Mouse (Mus musculus) myocyte (in vitro differentiated cells): ENCODE results near the gene Phf21a. TPM values are rescaled to one million over a fixed set of nuclear protein-coding genes. Genes with fewer than 3 reads are reported as not detected.

Experiments used
- H3K27me3 ChIP-seq: one replicate; pipeline ENCODE4 v1.6.1; 2011; ENCODE audit not compliant: control insufficient read depth, insufficient read depth, insufficient read length
- H3K36me3 ChIP-seq: one replicate; pipeline ENCODE4 v1.6.1; 2011; ENCODE audit not compliant: control insufficient read depth, insufficient read depth
- H3K4me2 ChIP-seq: one replicate; pipeline ENCODE4 v1.6.1; 2011; ENCODE audit warnings: low read depth, control low read depth
- H3K4me3 ChIP-seq: one replicate; pipeline ENCODE4 v1.5.1; 2011; ENCODE audit warnings: mild to moderate bottlenecking, control low read depth, moderate library complexity
- H3K79me2 ChIP-seq: one replicate; pipeline ENCODE4 v1.6.1; 2011; ENCODE audit not compliant: control insufficient read depth, insufficient read depth
- H3ac ChIP-seq: one replicate; pipeline ENCODE4 v1.6.1; 2011; ENCODE audit not compliant: control insufficient read depth, insufficient read length
- CEBPB ChIP-seq: IDR thresholded peaks from 2 replicates; pipeline ENCODE4 v1.6.1; 2011; ENCODE audit warnings: mild to moderate bottlenecking, moderate library complexity; ENCODE audit not compliant: poor library complexity, insufficient read depth, severe bottlenecking
- E2F4 ChIP-seq: IDR thresholded peaks from one replicate; pipeline ENCODE4 v1.6.1; 2011; ENCODE audit warnings: mild to moderate bottlenecking, control low read depth, moderate library complexity; ENCODE audit not compliant: insufficient read depth
- MAX ChIP-seq: IDR thresholded peaks from one replicate; pipeline ENCODE4 v1.6.1; 2011; ENCODE audit warnings: low read depth, mild to moderate bottlenecking, control low read depth
- MYOD1 ChIP-seq, 3 experiments: IDR thresholded peaks; one replicate each; pipeline ENCODE4 v1.6.1; 2011; ENCODE audit warnings: control low read depth in 2 of 3, low read depth in 2 of 3, mild to moderate bottlenecking in 2 of 3, moderate library complexity in 1 of 3; ENCODE audit not compliant: insufficient read length in 2 of 3, control insufficient read depth in 1 of 3
- MYOG ChIP-seq, 3 experiments: IDR thresholded peaks; one replicate each; pipeline ENCODE4 v1.6.1; 2011; ENCODE audit warnings: control low read depth in 2 of 3, low read depth in 2 of 3, mild to moderate bottlenecking in 2 of 3; ENCODE audit not compliant: insufficient read length in 2 of 3, control insufficient read depth in 1 of 3, insufficient read depth in 1 of 3
- POLR2A ChIP-seq: IDR thresholded peaks from one replicate; pipeline ENCODE4 v1.6.1; 2011; ENCODE audit warnings: low read depth, mild to moderate bottlenecking, control low read depth, moderate library complexity; ENCODE audit not compliant: insufficient read length
- POLR2AphosphoS2 ChIP-seq: IDR thresholded peaks from one replicate; pipeline ENCODE4 v1.6.1; 2011; ENCODE audit warnings: low read depth, control low read depth; ENCODE audit not compliant: insufficient read length
- REST ChIP-seq: IDR thresholded peaks from one replicate; pipeline ENCODE4 v1.6.1; 2011; ENCODE audit warnings: mild to moderate bottlenecking, control low read depth, moderate library complexity; ENCODE audit not compliant: insufficient read depth, insufficient read length
- SRF ChIP-seq: IDR thresholded peaks from one replicate; pipeline ENCODE4 v1.6.1; 2011; ENCODE audit warnings: low read depth; ENCODE audit not compliant: control insufficient read depth, insufficient read length
- TCF12 ChIP-seq: IDR thresholded peaks from one replicate; pipeline ENCODE4 v1.6.1; 2011; ENCODE audit warnings: mild to moderate bottlenecking, control low read depth; ENCODE audit not compliant: poor library complexity, insufficient read depth, severe bottlenecking
- TCF3 ChIP-seq: IDR thresholded peaks from one replicate; pipeline ENCODE4 v1.6.1; 2011; ENCODE audit warnings: low read depth, control low read depth; ENCODE audit not compliant: insufficient read length
- USF1 ChIP-seq: IDR thresholded peaks from one replicate; pipeline ENCODE4 v1.6.1; 2011; ENCODE audit warnings: low read depth, mild to moderate bottlenecking, control low read depth, moderate library complexity
- polyA plus RNA-seq: library from polyadenylated mRNA; unstranded; fragments of >200 nt; fragmentation: generic; extraction: Trizol; gene quantifications from one replicate; pipeline ENCODE4 v1.2.1, GENCODE M21; 2012; ENCODE audit warnings: missing spikeins

Gene Phf21a
- polyA plus RNA-seq, 1 experiment = 14.7 TPM

DNA sequence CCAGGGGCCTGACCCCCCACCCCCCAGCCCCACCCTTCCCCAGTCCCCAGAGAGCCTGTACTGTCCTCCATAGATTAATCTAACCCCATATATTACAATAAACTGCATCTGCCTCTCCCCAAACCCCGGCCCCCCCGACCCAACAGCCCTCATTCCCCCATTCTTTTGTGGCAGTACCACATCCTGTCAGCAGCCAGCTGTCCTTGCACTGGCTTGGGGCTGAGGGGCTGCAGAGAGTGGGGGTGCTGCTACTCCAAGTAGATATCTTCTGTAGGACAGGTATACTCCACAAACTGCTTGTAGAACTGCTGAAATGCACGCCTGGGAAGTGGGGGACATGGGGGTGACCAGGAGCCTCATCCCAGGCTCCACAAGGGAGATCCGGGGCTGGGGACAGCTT lies 291.2 kb downstream of the Phf21a start:
- H3K4me3 ChIP-seq = no peak overlapping the region
- TF ChIP-seq POLR2AphosphoS2 (no peak), MYOG (IDR thresholded peaks at IDR 0.05; ENCODE audit: control insufficient read depth in 1 of 3, insufficient read depth in 1 of 3, insufficient read length in 2 of 3, low read depth in 2 of 3) (no peak), CEBPB (no peak), E2F4 (no peak), REST (no peak), POLR2A (no peak), USF1 (no peak), MAX (no peak), MYOD1 (IDR thresholded peaks at IDR 0.05; ENCODE audit: control insufficient read depth in 1 of 3, insufficient read length in 2 of 3, low read depth in 2 of 3) (no peak), TCF3 (no peak), TCF12 (no peak)
- no peaks in the 10 kb centered on the region for H3K27me3 ChIP-seq
- no peak overlapping the region for H3ac ChIP-seq
- no peaks in the 10 kb centered on the region for H3K79me2 ChIP-seq
- H3K4me2 ChIP-seq = no peak overlapping the region
- peaks cover 3% of the 10 kb centered on the region for H3K36me3 ChIP-seq

DNA sequence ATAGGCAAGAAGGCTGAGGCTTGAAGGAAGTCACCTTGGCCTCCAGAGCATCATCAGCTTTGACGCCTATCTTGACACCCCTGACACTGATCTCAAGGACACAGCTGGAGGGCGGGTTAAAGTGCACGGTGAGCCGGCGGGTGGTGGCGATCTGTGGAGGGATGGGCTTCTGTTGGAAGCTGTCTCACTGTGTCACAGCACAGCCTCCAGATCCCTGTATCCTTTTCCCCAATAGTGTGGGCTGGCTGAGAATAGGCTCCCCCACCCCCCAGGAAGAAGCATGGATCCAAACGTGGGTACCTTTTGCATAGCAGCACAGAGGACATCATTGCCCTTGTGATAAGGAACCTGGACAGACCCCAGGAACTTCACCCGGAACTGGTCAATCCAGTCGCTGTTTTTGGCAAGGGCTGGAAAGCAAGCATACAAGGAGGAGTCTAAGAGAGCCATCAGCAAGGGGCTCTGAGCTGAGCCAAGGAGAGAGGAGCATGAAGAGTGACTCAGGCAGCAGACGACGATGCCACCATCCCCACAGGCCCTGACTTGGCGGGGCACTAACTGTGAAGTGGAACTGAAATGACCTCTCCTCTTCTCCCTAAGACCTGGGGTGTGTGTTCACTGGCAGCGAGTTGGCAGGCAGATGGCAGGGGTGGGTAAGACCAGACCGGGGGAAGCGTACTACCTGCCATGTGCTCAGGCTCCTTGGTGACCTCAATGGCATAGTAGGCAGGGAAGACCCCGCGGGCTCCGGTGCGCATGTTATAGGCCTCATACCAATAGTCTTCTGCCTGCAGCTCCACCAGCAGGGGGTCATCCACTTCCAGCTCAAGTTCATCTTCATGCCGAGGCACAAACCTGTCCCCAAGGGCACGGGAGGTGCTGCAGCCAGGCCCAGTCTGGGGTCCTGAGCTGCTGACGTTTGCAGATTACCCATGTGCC lies 292.5 kb downstream of the Phf21a start:
- H3K27me3 ChIP-seq = no peaks in the 10 kb centered on the region
- no peak overlapping the region for H3ac ChIP-seq
- no peaks in the 10 kb centered on the region for H3K79me2 ChIP-seq
- TF ChIP-seq POLR2AphosphoS2 = peak; percentile 33
- no peak for TF ChIP-seq E2F4
- H3K36me3 ChIP-seq = no peaks in the 10 kb centered on the region
- H3K4me3 ChIP-seq = no peak overlapping the region
- H3K4me2 ChIP-seq = no peak overlapping the region

DNA sequence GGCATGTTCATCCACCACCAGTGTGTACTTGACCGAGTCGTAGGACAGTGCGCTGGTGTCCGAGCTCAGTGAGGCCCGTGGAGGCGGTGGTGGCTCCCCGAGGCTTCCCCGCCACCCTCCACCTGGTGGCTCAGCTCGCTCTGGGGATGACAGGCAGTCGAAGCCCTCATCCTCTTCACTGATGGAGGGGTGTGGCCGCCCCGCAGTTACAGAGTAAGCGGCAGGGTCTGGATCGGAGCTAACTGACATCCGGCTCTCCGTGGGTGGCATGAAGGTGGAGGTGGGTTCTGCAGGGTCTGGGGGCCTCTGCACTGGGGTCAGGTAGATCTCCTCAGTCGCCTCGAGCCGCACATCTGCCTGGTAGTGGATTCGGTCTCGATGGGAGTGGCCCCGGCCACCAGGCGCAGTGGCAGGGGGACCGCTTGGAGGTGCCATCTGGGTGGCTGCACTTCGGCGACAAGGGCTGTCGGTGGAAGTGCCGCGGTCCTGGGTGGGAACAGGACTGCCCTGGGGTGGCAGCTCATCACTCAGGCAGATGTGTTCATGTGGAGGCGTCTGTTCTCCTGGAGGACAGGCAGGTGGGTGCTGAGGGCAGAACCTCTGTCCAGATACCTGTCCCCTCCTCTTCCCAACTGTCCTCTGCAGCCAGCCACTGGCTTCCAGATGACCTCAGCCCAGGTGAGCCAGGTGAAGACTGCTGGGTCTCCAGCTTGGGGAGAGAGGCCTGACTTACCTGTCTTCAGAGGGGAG lies 294.1 kb downstream of the Phf21a start:
- H3K4me3 ChIP-seq = no peak overlapping the region
- TF ChIP-seq TCF3 (no peak), TCF12 (no peak), SRF (no peak), USF1 (no peak), MYOD1 (IDR thresholded peaks at IDR 0.05; ENCODE audit: control insufficient read depth in 1 of 3, insufficient read length in 2 of 3, low read depth in 2 of 3) (no peak), POLR2A (no peak), POLR2AphosphoS2 (no peak), MAX (no peak), CEBPB (no peak), REST (no peak), E2F4 (no peak), MYOG (IDR thresholded peaks at IDR 0.05; ENCODE audit: control insufficient read depth in 1 of 3, insufficient read depth in 1 of 3, insufficient read length in 2 of 3, low read depth in 2 of 3) (no peak)
- H3K79me2 ChIP-seq = no peaks in the 10 kb centered on the region
- no peaks in the 10 kb centered on the region for H3K27me3 ChIP-seq
- no peak overlapping the region for H3K4me2 ChIP-seq
- H3ac ChIP-seq = no peak overlapping the region
- H3K36me3 ChIP-seq = no peaks in the 10 kb centered on the region

DNA sequence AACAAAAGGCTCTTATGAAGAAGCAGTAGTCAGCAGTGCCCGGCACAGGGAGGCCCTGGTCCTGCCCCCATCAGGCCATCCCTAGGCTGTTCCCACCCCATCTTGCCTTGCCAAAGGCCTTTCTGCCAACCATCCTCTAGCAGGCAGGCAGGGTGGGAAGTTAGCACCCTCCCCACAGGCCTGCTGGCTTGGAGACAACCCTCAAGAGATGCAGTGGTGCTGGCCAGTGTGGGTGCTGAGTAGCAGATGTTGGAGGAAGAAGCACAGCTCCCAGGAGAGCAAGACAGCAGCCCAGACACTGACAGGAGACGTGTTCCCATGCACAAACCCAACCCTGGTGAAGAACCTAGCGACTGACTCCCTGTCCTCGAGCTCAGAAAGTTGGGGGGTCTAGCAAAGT lies 294.7 kb downstream of the Phf21a start:
- Histone ChIP-seq H3K36me3 (no peaks in the 10 kb centered on the region), H3K79me2 (no peaks in the 10 kb centered on the region), H3K27me3 (no peaks in the 10 kb centered on the region), H3ac (no peak overlapping the region), H3K4me2 (peak overlapping the region; percentile 87), H3K4me3 (peak overlapping the region; percentile 25)
- TF ChIP-seq MAX (no peak), POLR2AphosphoS2 (no peak), CEBPB (no peak), MYOD1 (IDR thresholded peaks at IDR 0.05; ENCODE audit: control insufficient read depth in 1 of 3, insufficient read length in 2 of 3, low read depth in 2 of 3) (no peak), SRF (no peak), USF1 (no peak)

DNA sequence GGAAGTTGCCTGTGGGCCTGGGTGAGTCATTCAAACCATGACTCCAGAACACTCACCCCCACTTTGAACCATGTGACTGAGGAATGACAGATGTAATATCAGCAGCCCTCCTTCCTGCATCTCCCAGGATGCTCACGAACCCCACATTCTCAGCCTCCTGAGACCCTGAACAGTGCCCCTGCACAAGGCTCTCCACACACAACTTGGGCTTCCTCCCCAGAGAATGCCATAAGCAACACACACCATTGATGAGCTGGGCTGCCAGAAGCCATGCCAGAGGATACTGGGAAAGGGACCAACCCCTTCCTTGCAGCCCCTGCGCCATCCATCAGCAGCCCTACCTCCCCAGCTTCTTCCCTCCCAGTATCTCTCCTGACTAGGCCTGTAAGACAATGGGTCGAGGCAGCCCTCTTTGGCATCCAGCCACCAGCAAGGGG lies 295.2 kb downstream of the Phf21a start:
- TF ChIP-seq TCF12 (no peak), TCF3 (no peak), MAX (no peak), USF1 (peak; percentile 51), POLR2AphosphoS2 (peak; percentile 40), MYOG (IDR thresholded peaks at IDR 0.05; ENCODE audit: control insufficient read depth in 1 of 3, insufficient read depth in 1 of 3, insufficient read length in 2 of 3, low read depth in 2 of 3) (no peak), E2F4 (no peak), POLR2A (no peak), SRF (no peak), CEBPB (no peak), MYOD1 (IDR thresholded peaks at IDR 0.05; ENCODE audit: control insufficient read depth in 1 of 3, insufficient read length in 2 of 3, low read depth in 2 of 3) (no peak), REST (no peak)
- no peaks in the 10 kb centered on the region for H3K36me3 ChIP-seq
- H3K79me2 ChIP-seq = no peaks in the 10 kb centered on the region
- H3K4me2 ChIP-seq = peak overlapping the region; percentile 87
- H3K27me3 ChIP-seq = peaks cover 1% of the 10 kb centered on the region
- no peak overlapping the region for H3ac ChIP-seq
- peak overlapping the region; percentile 25 for H3K4me3 ChIP-seq
